8 mouse cellular contexts compared by ENCODE assay signal in the genomic region with DNA sequence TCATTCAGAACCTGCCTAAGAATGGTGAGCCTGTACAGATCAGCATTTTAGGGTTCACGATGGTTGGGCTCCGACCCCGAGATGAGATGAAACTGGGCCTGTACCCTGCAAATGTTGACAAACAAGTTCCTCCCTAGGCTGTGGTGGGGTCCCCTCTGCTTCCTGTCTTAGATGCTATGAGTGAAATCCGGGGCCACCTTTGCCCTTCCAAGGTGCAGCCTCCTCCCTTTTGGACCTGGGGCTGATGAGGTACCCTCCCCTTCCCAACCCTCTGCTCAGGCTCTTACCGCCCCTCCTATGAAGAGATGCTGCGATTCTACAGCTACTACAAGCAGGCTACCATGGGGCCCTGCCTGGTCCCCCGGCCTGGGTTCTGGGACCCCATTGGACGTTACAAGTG. TPM values are rescaled to one million over a fixed set of nuclear protein-coding genes. Genes with fewer than 3 reads are reported as not detected.
DNase-seq lines count a peak whose midpoint lies in the region; ATAC-seq and TF ChIP-seq lines count a peak whose summit lies in the region.

No protein-coding gene starts in this region.

- WGBS in small intestine, adult 2 months, result 38% methylated on average over 8 of the region's 8 CpGs

- H3K36me3 ChIP-seq in small intestine, adult 2 months (ENCODE audit: control insufficient read depth, insufficient read depth, low read length), result peaks cover 21% of the 10 kb centered on the region

- peaks cover 20% of the 10 kb centered on the region for H3K4me1 ChIP-seq in small intestine, adult 2 months (ENCODE audit: control insufficient read depth, insufficient read depth, insufficient read length, low read length)

- peak overlapping the region; percentile 85 for H3K4me3 ChIP-seq in small intestine, adult 2 months (ENCODE audit: low read depth, low read length)

- TF ChIP-seq CTCF in small intestine, adult 2 months (IDR thresholded peaks at IDR 0.05; ENCODE audit: extremely low read depth, insufficient read length, insufficient replicate concordance, low read depth, low read length), result no peak

- ATAC-seq in granulocyte monocyte progenitor cell, adult 5-6 weeks (replicated peaks; ENCODE audit: poor library complexity, severe bottlenecking), result no peak

- peak; percentile 15 for DNase-seq in adrenal gland, adult 2 months
- no peak for DNase-seq in adrenal gland, postnatal 36 days
- DNase-seq in thymus, postnatal 14 days, result peak; percentile 47
- no peak for DNase-seq in thymus, adult 18-20 months
- peak; percentile 43 to 63 for DNase-seq in kidney, postnatal 36 days
- no peak for DNase-seq in gastrocnemius, adult 18-20 months (ENCODE audit: low spot score)

- H3K27ac ChIP-seq in small intestine, adult 2 months (ENCODE audit: insufficient read depth, low read depth, low read length), result peak overlapping the region; percentile 92

- no peaks in the 10 kb centered on the region for H3K27me3 ChIP-seq in small intestine, adult 2 months (ENCODE audit: control insufficient read depth, insufficient read depth, low read length)

- peak; percentile 21; the same call in 1 of the 2 replicates for TF ChIP-seq POLR2A in small intestine, adult 2 months (IDR thresholded peaks at IDR 0.05; ENCODE audit: low read depth, low read length)

RNA-seq across cellular contexts. Expression of gene Acbd4, which starts 2.1 kb away (rescaled TPM):
- 100 to 1,000 TPM in 1 of 2 experiments, 10 to 100 TPM in 1; 88.4 to 175 TPM for total RNA-seq in adrenal gland, adult 2 months (2021)
- 70.3 and 91.9 TPM in 2 replicates for polyA plus RNA-seq in adrenal gland, adult 2 months (2012; rRNA removed)
- 100 to 1,000 TPM; 118 to 127 TPM for total RNA-seq in adrenal gland, postnatal 36 days (2021)
- polyA plus RNA-seq in small intestine, adult 2 months (2012; rRNA removed), result 89.3 and 234 TPM in 2 replicates
- total RNA-seq in granulocyte monocyte progenitor cell, adult 5-6 weeks (2014; fragmentation: Nextera tagmentation), result 4.8 and 9.6 TPM in 2 replicates
- 5.8 and 10.7 TPM in 2 replicates for total RNA-seq in granulocyte monocyte progenitor cell, adult 5-6 weeks (2017)
- 10 to 100 TPM; 36.1 to 38.9 TPM for total RNA-seq in gastrocnemius, adult 18-20 months (2021)

RNA-seq across cellular contexts. Expression of gene Plcd3, which starts 2.2 kb away (rescaled TPM):
- 10 to 100 TPM in 1 of 2 experiments, 1 to 10 TPM in 1; 6.3 to 14.3 TPM for total RNA-seq in adrenal gland, adult 2 months (2021)
- 21.4 and 24.7 TPM in 2 replicates for polyA plus RNA-seq in adrenal gland, adult 2 months (2012; rRNA removed)
- total RNA-seq in adrenal gland, postnatal 36 days (2021), result 10 to 100 TPM; 10.1 to 11.1 TPM
- polyA plus RNA-seq in small intestine, adult 2 months (2012; rRNA removed), result 3.1 and 4.8 TPM in 2 replicates
- total RNA-seq in granulocyte monocyte progenitor cell, adult 5-6 weeks (2014; fragmentation: Nextera tagmentation), result 0.41 TPM in 1 of 2 replicates, not detected in the other
- 3.2 TPM in 1 of 2 replicates, not detected in the other for total RNA-seq in granulocyte monocyte progenitor cell, adult 5-6 weeks (2017)
- 1 to 10 TPM; 6.9 to 9.4 TPM for total RNA-seq in gastrocnemius, adult 18-20 months (2021)

RNA-seq across cellular contexts. Expression of gene Hexim1, which starts 12.4 kb away (rescaled TPM):
- total RNA-seq in adrenal gland, adult 2 months (2021), result 10 to 100 TPM; 70.9 to 83.7 TPM
- 15.7 and 16.5 TPM in 2 replicates for polyA plus RNA-seq in adrenal gland, adult 2 months (2012; rRNA removed)
- total RNA-seq in adrenal gland, postnatal 36 days (2021), result 10 to 100 TPM; 68.8 to 72.2 TPM
- polyA plus RNA-seq in small intestine, adult 2 months (2012; rRNA removed), result 4.3 and 11.4 TPM in 2 replicates
- 9.7 and 13.5 TPM in 2 replicates for total RNA-seq in granulocyte monocyte progenitor cell, adult 5-6 weeks (2014; fragmentation: Nextera tagmentation)
- total RNA-seq in granulocyte monocyte progenitor cell, adult 5-6 weeks (2017), result 28.7 and 31.0 TPM in 2 replicates
- 10 to 100 TPM; 23.3 to 23.6 TPM for total RNA-seq in gastrocnemius, adult 18-20 months (2021)

RNA-seq across cellular contexts. Expression of gene Hexim2, which starts 28.6 kb away (rescaled TPM):
- total RNA-seq in adrenal gland, adult 2 months (2021), result 1 to 10 TPM; 2.8 to 7.0 TPM
- 3.3 and 4.5 TPM in 2 replicates for polyA plus RNA-seq in adrenal gland, adult 2 months (2012; rRNA removed)
- total RNA-seq in adrenal gland, postnatal 36 days (2021), result 1 to 10 TPM; 3.5 to 5.9 TPM
- 0.86 and 2.2 TPM in 2 replicates for polyA plus RNA-seq in small intestine, adult 2 months (2012; rRNA removed)
- 2.6 and 6.4 TPM in 2 replicates for total RNA-seq in granulocyte monocyte progenitor cell, adult 5-6 weeks (2014; fragmentation: Nextera tagmentation)
- total RNA-seq in granulocyte monocyte progenitor cell, adult 5-6 weeks (2017), result 1.3 and 3.4 TPM in 2 replicates
- total RNA-seq in gastrocnemius, adult 18-20 months (2021), result 1 to 10 TPM; 3.3 to 4.4 TPM

Comparison
In these comparisons a context has a peak if more than half of its experiments do, and no peak if none do; other contexts are left out.
1. DNase-seq: peak in adrenal gland, adult 2 months (single experiment), thymus, postnatal 14 days (single experiment) and kidney, postnatal 36 days (2 of 2); none in adrenal gland, postnatal 36 days (0 of 2), thymus, adult 18-20 months (0 of 2) and gastrocnemius, adult 18-20 months (single experiment).